ENCODE assay signal across 19 mouse cellular contexts in the genomic region with DNA sequence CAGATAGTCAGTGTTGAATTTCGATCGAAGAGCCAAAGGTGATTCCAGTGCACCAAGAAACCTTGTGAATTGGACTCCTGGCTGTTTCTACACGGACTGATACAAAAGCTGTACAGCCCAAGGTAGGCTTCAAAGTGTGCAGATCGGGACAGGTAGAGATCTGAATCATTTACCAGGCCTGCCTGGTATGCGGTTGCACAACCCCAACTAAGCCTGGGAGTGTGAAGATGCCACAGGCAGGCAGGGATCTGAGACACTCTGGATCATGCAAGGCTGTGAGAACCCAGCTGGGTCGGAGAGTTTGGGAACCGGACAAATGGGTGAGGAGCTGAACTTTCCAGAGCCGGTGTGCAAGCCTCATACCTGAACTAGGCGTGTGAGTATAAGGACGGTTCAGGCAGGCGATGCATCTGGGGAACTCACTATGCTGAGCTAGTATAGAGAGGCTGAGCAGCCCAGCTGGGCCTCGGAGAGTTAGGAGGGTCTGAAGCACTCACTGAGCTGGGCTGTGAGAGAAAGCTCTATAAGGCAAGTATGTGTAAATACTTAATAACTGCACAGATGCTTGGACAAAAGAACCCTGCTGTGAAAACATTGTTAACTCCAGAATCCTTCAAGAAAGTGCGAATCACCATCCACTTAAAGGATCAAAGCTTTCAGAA.
DNase-seq lines count a peak whose midpoint lies in the region; ATAC-seq lines count a peak whose summit lies in the region.
"Had no signal": no experiment of that assay in that cellular context is flagged by ENCODE, and none has a peak within 500 bp of the region (broad histone marks: within the 10 kb centered on the region; RNA-seq: fewer than 3 reads in every experiment).

No protein-coding gene starts in this region.

- H3K4me2 ChIP-seq in intestine, embryonic 15.5 days (replicated peaks), result no peak overlapping the region
- H3K4me2 ChIP-seq: forebrain, embryonic 15.5 days; heart, embryonic 13.5 days; hindbrain, embryonic 13.5 days had no signal

- ATAC-seq in intestine, embryonic 15.5 days, result no peak
- ATAC-seq: activated CD4-positive, CD25-positive, alpha-beta regulatory T cell, adult 4 months; forebrain, embryonic 15.5 days; hindbrain, postnatal 0 days had no signal

- WGBS in intestine, embryonic 15.5 days, result 86% methylated on average over 13 of the region's 13 CpGs

- H3K27me3 ChIP-seq in intestine, embryonic 15.5 days (replicated peaks), result no peaks in the 10 kb centered on the region
- H3K27me3 ChIP-seq: forebrain, embryonic 15.5 days; heart, embryonic 13.5 days; hindbrain, embryonic 13.5 days had no signal

- no peaks in the 10 kb centered on the region for H3K9me3 ChIP-seq in intestine, embryonic 15.5 days
- H3K9me3 ChIP-seq: embryonic facial prominence, embryonic 10.5 days; forebrain, embryonic 10.5 days; forebrain, embryonic 15.5 days; heart, embryonic 13.5 days; hindbrain, embryonic 13.5 days had no signal

- H3K36me3 ChIP-seq in intestine, embryonic 15.5 days, result no peaks in the 10 kb centered on the region
- H3K36me3 ChIP-seq: embryonic facial prominence, embryonic 10.5 days; forebrain, embryonic 10.5 days; forebrain, embryonic 15.5 days; heart, embryonic 13.5 days; hindbrain, embryonic 13.5 days had no signal

- H3K27ac ChIP-seq in intestine, embryonic 15.5 days, result no peak overlapping the region
- H3K27ac ChIP-seq: embryonic facial prominence, embryonic 10.5 days; forebrain, embryonic 10.5 days; forebrain, embryonic 15.5 days; heart, embryonic 13.5 days; hindbrain, embryonic 13.5 days; hindbrain, postnatal 0 days had no signal

- peak; percentile 76 for DNase-seq in heart, adult 11 months
- DNase-seq in heart, adult 8-10 months (ENCODE audit: low spot score), result no peak
- peak; percentile 25 for DNase-seq in retina, embryonic 14.5 days (ENCODE audit: low spot score)
- DNase-seq in retina, postnatal 1 day, result no peak
- DNase-seq in WW6 (ENCODE audit: low read depth, low spot score), result peak; percentile 14
- DNase-seq in liver, result no peak
- DNase-seq: adrenal gland, postnatal 25 days; cerebellum, adult 18-20 months; cerebellum, adult 9-11 months; gastrocnemius, postnatal 10 days; heart, postnatal 36 days had no signal

- H3K9ac ChIP-seq in intestine, embryonic 15.5 days, result no peak overlapping the region
- H3K9ac ChIP-seq: forebrain, embryonic 15.5 days; heart, embryonic 13.5 days; hindbrain, embryonic 13.5 days had no signal

- no peaks in the 10 kb centered on the region for H3K4me1 ChIP-seq in intestine, embryonic 15.5 days (replicated peaks)
- H3K4me1 ChIP-seq: embryonic facial prominence, embryonic 10.5 days; forebrain, embryonic 10.5 days; forebrain, embryonic 15.5 days; heart, embryonic 13.5 days; hindbrain, embryonic 13.5 days had no signal

- no peak overlapping the region for H3K4me3 ChIP-seq in intestine, embryonic 15.5 days (replicated peaks)
- H3K4me3 ChIP-seq: embryonic facial prominence, embryonic 10.5 days; forebrain, embryonic 10.5 days; forebrain, embryonic 15.5 days; heart, embryonic 13.5 days; hindbrain, embryonic 13.5 days had no signal

Comparison
In these comparisons a context has a peak if more than half of its experiments do, and no peak if none do; other contexts are left out.
1. DNase-seq: peak in heart, adult 11 months (single experiment), retina, embryonic 14.5 days (single experiment) and WW6 (single experiment); none in heart, adult 8-10 months (single experiment), retina, postnatal 1 day (single experiment) and liver (single experiment).